Mouse (Mus musculus): ENCODE measurements around the gene Rpap3.
A peak's percentile ranks its signal among the peaks of the same experiment; 100 is the strongest.

The Rpap3 gene

GRCm38 (mm10) chr15:97731111-97731510 is 25.5 kb upstream of the Rpap3 start, which contains the start of gene Endou:
Gene Endou (minus strand): TSS chr15:97731339.
- no peak for DNase-seq (ENCODE audit: low spot score in 2 of 2)

GRCm38 (mm10) chr15:97730365-97730764 is 24.7 kb upstream of the Rpap3 start:
- DNase-seq (ENCODE audit: low spot score in 2 of 2), result no peak

GRCm38 (mm10) chr15:97728804-97729203 is 23.2 kb upstream of the Rpap3 start:
- no peak for DNase-seq (ENCODE audit: low spot score in 2 of 2)

DNA sequence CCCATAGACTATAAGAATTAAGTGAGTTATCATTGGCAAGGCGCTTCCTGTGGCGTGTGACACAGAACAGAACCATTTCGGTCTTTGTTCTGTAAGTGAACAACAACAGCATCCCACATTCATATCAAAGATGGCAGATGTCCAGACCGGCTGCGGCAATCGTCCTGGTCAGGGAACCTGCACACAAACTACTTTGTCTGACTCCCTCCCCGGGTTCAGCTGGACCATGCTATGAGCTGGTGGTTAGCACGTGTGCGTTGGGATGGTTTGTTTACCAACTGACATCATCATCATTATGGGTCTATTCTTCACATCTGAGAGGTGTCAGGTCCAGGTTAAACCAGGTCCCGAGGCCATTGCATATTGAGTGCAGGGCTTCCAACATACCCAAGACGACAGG is 22.8 kb upstream of the Rpap3 start:
- no peak for DNase-seq (ENCODE audit: low spot score in 2 of 2)

DNA sequence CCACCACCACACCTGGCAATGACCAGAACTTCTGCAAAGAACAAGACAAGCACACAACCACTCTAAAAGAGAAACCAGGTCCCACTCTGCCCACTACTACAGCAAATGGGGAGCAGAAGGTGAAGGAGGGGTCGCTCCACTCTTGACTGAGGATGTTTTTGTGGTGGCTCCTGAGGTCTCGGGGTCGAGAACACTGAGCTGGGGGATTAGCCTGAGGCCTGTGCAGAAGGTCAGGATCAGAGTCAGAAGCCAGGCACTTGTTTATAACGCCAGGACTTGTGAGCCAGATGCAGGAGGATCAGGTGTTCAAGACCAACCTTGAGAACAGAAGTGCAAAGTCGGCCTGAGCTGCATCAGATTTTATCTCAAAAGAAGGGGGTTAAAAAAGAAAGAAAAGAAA is 21.9 kb upstream of the Rpap3 start:
- no peak for DNase-seq (ENCODE audit: low spot score in 2 of 2)

DNA sequence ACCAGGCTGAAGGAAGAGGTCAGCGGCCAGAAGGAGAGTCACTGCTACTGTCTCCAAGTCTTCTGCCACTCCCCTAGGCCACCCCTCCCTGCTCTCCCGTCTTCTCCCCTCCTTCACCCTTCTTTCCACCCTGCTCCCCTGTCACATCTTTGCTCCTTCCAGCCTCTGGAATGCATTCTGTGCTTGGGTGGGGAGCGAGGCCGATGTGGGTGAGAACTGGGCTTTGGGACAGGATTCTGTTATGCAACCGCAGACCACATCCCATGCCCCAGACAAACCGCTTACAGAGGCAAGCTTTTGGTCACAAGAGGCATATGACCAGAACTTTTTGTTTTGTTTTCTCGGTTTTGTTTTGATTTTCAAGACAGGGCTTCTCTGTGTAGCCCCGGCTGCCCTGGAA is 21.4 kb upstream of the Rpap3 start:
- no peak for DNase-seq (ENCODE audit: low spot score in 2 of 2)

DNA sequence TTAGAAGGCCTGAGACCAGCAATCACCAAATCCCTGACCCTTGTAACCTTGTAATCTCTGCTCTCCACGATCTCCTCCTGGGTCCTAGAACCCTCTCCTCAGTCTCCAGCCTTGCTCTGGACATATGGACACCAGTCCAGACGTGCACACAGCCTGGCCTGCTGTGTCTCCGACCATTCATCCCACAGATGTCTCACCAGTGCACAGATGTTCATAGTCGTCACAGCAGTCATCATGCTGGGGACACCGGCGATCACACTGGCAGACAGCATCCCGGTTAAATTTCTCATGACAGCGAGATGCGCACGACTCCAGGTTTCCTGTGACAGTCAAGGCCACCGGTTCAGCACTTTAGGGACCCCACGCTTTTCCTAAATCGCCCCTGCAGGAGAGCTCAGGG is 20.7 kb upstream of the Rpap3 start:
- no peak for DNase-seq (ENCODE audit: low spot score in 2 of 2)

DNA sequence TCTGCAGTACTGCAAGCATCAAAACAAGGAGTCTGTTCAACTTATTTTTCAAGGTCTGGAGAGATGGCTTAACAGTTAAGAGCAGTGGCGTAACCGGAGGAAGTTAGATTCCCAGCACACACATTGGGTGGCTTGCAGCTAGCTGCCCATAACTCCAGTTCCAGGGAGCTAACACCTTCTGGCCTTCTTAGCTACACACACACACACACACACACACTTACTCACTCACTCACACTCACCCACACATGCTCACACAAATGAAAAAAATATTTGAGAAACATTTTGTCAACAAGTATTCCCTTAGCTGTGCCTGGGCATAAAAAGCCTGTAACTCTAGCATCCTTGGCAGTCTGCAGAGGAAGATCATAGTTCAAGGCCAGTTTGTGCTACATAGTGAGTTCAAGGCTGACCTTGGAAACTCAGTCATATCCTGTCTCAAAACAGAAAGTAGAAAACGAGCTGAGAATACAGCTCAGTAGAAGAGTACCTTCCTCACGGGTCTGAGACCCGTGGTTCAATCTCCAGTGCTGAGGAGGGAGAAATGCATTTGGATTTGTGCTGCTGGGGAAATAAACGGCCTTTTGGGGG is 19.7 kb upstream of the Rpap3 start:
- no peak for DNase-seq (ENCODE audit: low spot score in 2 of 2)

DNA sequence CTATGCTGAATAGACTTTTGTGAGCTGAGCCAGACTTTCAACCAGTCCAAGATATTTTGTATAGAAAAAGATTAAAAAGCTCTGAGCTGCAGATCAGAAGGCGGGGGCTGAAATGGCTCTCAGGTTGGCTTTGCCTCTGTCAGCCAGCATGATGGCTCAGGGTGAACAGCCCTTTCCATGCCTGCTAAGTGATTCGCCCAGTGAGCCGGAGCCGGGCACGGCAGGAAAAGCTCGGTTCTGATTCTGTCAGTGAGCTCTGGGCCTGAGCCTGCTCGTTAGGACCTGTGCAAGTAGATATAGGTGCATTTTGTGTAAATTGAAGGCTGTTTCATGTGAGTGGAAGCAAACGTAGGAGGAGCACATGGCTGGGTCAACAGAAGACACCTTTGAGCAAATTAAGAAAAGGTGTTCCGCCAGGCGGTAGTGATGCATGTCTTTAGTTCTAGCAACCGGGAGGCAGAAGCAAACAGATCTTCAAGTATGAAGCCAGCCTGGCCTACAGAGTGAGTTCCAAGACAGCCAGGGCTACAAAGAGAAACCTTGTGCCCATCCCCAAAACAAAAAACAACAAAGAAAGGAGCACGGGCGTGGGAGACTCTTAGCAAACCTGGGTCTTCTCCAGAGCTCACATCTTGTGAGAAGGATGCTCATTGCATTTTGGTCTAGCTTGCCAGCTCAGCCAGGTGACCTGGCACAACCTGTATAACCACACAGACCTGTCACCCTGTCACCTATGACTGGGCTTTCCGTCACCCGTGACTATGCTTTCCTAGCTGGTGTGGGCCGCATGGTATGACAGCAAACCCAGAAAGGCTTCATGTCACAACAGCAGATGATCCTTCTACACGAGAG is 18.9 kb upstream of the Rpap3 start:
- DNase-seq (ENCODE audit: low spot score in 2 of 2), result no peak

- DNase-seq (ENCODE audit: low spot score in 2 of 2), result no peak
These were observed 18.1 kb upstream of the Rpap3 start for GRCm38 (mm10) chr15:97723536-97724345.

GRCm38 (mm10) chr15:97721008-97721701 is 15.5 kb upstream of the Rpap3 start:
- DNase-seq (ENCODE audit: low spot score in 2 of 2), result peak in 1 of 2 experiments; percentile 48

- no peak for DNase-seq (ENCODE audit: low spot score in 2 of 2)
These were observed 14.5 kb upstream of the Rpap3 start for GRCm38 (mm10) chr15:97720026-97720675.

DNA sequence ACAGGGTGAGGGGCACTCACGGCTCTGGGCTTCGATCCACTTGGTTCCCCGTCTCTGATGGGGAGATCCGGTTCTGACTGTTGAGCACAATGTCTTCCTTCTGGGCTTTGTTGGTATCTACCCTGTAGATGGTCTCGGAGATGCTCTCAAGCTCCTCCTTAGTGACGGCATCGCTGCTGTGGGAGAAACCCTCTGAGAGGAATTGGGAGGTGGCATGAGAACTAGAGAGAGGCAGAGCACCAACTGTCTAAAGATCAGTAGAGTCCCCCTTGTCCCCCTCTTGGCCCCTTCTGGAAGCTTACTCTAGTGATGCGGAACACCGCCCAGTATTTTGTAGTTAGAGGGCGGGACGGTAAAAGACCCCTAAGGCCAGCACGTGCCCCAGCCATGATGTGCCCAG is 13.9 kb upstream of the Rpap3 start:
- no peak for DNase-seq (ENCODE audit: low spot score in 2 of 2)

- DNase-seq (ENCODE audit: low spot score in 2 of 2), result no peak
These were observed 13.0 kb upstream of the Rpap3 start for GRCm38 (mm10) chr15:97718535-97719155.

DNA sequence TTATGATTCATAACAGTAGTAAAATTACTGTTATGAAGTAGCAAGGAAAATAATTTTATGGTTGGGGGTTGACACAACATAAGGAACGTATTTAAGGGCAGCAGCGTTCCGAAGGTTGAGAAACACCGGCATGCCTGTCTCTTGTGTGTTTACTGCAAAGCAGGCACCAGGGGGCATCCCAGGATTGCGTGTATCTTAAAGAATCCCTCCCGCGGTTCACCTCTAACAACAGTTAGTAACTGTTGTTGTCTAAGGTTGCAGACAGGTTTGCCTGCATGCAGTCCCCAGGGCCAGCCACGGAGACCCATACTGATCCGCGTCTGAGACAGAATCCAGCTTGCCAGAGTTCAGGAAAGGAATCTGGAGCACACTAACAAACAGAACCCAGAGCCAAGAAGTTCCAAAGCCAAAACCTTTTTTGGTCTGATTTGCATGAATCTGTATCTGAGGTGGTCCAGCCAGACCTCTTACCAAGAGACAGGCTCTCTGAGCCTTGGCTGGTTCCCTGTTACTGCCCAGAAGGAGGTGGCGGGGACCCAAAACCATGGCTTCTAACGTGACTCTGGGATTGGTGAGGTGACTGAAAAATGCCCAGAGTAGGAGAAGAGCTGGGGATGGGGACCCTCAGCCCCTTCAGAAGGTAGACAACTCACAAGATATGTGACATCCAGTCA is 12.4 kb upstream of the Rpap3 start:
- DNase-seq (ENCODE audit: low spot score in 2 of 2), result peak in 1 of 2 experiments; percentile 72

- DNase-seq (ENCODE audit: low spot score in 2 of 2), result no peak
These were observed 11.2 kb upstream of the Rpap3 start for GRCm38 (mm10) chr15:97716782-97717181.

GRCm38 (mm10) chr15:97715734-97716133 is 10.1 kb upstream of the Rpap3 start:
- DNase-seq (ENCODE audit: low spot score in 2 of 2), result no peak

DNA sequence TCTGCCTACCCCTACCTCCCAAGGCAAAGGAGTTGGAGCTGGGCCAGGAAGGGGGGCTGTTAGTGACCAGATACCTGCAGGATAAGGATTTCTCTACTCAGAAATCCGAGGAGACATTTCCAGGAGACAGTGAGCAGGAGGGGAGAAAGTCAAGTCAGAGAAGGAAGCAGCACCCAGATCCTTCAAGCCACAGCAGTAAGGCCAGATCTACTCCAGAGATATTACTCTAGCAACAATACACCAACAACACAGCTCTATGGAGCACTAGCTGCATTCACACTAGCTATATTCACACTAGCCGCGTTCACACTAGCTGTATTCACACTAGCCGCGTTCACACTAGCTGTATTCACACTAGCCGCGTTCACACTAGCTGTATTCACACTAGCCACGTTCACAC is 9.5 kb upstream of the Rpap3 start:
- DNase-seq (ENCODE audit: low spot score in 2 of 2), result no peak

GRCm38 (mm10) chr15:97712546-97712945 is 6.9 kb upstream of the Rpap3 start:
- DNase-seq (ENCODE audit: low spot score in 2 of 2), result no peak

- no peak for DNase-seq (ENCODE audit: low spot score in 2 of 2)
These were observed 5.3 kb upstream of the Rpap3 start for GRCm38 (mm10) chr15:97710906-97711305.

Data from spleen, postnatal 10 days (tissue).